Mouse (Mus musculus) right cerebral cortex, postnatal 36 days (tissue): Measurements from ENCODE around the gene Klk10.

ENCODE experiments used
- DNase-seq, 2 experiments: peaks; one replicate each; pipeline ENCODE4 v3.0.0; 2022; ENCODE audit warnings: low spot score in 2 of 2, mixed read lengths in 1 of 2

The Klk10 gene

DNA sequence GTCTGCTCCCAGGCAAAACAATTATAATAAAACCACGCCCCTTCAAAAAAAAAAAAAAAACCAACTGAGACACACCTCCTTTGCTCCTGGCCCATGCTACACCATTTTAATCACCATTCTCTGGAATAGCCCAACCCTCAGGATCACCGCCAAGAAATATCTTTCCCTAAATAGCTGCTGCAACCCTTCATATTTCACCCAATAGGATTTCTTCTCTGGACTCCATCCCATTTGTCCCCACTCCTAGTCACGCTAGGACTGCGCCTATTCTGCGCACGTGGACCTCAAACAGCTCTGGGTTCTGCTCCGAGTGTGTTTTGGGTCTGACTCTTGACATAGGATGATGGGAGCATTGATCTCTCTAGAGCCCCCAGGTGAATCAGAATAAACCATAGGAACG lies 15.5 kb downstream of the Klk10 start:
- DNase-seq: no peak

- no peak for DNase-seq
Measured at GRCm38 (mm10) chr7:43797333-43797769, 16.5 kb downstream of the Klk10 start, which contains the start of gene Klk8. TSS of gene Klk8 (plus strand) at chr7:43797577.

GRCm38 (mm10) chr7:43797844-43798462 lies 17.1 kb downstream of the Klk10 start:
- DNase-seq: no peak

GRCm38 (mm10) chr7:43799876-43800275 lies 19.0 kb downstream of the Klk10 start:
- DNase-seq: no peak

DNA sequence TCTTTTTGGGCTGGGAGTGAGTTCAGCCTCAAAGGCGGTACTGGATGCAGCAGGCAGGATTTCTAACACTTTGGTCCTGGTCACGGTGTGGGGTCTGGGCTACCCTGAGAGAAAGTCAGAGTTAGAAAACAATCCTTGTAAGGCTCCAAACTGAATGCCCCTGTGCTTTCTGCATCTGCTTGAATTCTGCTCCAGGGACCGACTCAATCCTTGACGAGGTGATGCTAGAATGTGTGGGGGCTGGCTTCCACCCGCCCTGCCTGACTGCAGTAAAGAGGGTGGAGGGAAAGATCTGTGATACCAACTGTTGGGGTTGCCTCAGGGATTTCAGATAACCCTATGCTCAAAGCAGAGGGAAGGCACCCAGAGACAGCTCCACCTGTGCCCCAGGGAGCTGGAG lies 30.2 kb downstream of the Klk10 start, which contains the start of gene Klk7:
Gene Klk7 (plus strand): TSS at position 301 of the 400 bp plus-strand sequence.
- no peak for DNase-seq

GRCm38 (mm10) chr7:43815211-43815610 lies 34.4 kb downstream of the Klk10 start:
- DNase-seq: no peak

- no peak for DNase-seq
Measured at GRCm38 (mm10) chr7:43816746-43817145, 35.9 kb downstream of the Klk10 start.

DNA sequence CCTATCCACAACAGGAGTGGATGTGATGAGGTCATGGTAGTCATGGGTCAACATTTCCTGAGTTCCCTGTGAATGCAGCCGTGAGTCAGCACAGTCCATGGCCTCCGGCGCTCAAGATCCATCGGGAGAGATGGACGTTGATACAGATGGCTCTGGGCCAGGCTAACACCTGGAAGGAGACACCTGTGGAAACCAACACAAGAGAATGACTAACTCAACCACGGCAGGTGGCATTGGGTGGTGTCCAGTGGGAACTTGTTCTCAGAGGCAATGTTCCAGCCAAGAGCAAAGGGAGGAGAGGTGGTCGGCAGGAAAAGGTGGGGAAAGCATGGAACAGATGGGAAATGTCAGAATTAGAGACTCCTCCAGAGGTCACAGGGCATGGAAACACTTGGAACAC lies 40.7 kb downstream of the Klk10 start:
- DNase-seq: no peak

DNA sequence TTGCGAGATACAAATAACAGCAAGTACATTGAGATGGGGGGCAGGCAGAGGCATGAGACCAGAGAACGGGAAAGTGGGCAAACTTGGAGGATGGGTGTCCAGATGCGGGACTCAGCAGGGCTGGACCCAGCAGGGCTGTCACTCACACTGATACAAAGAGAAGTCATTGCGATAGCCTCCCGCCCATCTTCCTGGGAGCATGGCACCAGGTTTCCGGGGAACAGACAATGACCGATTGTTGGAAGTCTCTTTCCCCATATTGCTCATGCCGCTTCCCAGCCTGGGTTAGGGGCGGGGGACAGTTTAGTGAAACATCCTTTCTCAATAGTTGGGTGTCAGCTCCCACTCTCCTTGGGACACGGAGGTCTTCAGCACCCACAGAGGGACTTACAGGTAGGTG lies 43.4 kb downstream of the Klk10 start, which contains the start of gene Klk6:
Gene Klk6 (plus strand): TSS at position 301 of the 400 bp plus-strand sequence.
- no peak for DNase-seq

DNA sequence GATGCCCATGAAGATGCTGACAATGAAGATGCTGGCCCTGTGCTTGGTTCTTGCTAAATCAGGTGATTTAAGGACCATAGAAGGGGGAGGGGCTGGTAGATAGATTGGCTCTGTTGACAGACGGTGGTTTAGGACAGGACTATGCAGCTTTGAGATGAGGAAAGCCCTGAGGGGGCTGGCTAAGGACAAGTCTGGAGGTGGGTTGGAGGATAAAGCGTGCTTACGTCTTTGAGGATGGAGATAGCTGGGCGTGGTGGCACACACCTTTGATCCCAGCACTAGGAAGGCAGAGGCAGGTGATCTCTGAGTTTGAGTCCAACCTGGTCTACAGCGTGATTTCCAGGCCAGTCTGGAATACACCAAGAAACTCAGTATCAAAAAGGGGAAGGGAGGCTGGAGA lies 45.2 kb downstream of the Klk10 start:
- no peak for DNase-seq

GRCm38 (mm10) chr7:43827706-43828105 lies 46.9 kb downstream of the Klk10 start:
- no peak for DNase-seq

GRCm38 (mm10) chr7:43829006-43829405 lies 48.2 kb downstream of the Klk10 start:
- DNase-seq: no peak
